Mouse (Mus musculus) E14TG2a.4 (cell line): Measurements from ENCODE around the gene Cend1.

Experiments
- H3K27me3 ChIP-seq: 2 replicates; pipeline ENCODE4 v1.6.1; 2014; ENCODE audit warnings: low read length, control low read depth; ENCODE audit not compliant: insufficient read depth
- H3K36me3 ChIP-seq: 2 replicates; pipeline ENCODE4 v1.6.1; 2014; ENCODE audit warnings: low read length, control low read depth; ENCODE audit not compliant: insufficient read depth
- H3K4me1 ChIP-seq: replicated peaks from 2 replicates; pipeline ENCODE4 v1.6.1; 2014; ENCODE audit warnings: low read depth, low read length, control low read depth
- H3K4me3 ChIP-seq: replicated peaks from 2 replicates; pipeline ENCODE4 v1.5.1; 2014; ENCODE audit warnings: mild to moderate bottlenecking, low read length
- H3K9me3 ChIP-seq: 2 replicates; pipeline ENCODE4 v1.6.1; 2014; ENCODE audit warnings: low read length, control low read depth
- CTCF ChIP-seq: conservative IDR thresholded peaks from 2 replicates; pipeline ENCODE4 v1.5.1; 2014; ENCODE audit warnings: low read length
- NANOG ChIP-seq: IDR thresholded peaks from 2 replicates; pipeline ENCODE4 v1.6.1; 2014; ENCODE audit warnings: borderline replicate concordance, low read length, mixed read lengths
- POU5F1 ChIP-seq: IDR thresholded peaks from 2 replicates; pipeline ENCODE4 v1.6.1; 2014; ENCODE audit warnings: low read length, borderline replicate concordance

The Cend1 gene

DNA sequence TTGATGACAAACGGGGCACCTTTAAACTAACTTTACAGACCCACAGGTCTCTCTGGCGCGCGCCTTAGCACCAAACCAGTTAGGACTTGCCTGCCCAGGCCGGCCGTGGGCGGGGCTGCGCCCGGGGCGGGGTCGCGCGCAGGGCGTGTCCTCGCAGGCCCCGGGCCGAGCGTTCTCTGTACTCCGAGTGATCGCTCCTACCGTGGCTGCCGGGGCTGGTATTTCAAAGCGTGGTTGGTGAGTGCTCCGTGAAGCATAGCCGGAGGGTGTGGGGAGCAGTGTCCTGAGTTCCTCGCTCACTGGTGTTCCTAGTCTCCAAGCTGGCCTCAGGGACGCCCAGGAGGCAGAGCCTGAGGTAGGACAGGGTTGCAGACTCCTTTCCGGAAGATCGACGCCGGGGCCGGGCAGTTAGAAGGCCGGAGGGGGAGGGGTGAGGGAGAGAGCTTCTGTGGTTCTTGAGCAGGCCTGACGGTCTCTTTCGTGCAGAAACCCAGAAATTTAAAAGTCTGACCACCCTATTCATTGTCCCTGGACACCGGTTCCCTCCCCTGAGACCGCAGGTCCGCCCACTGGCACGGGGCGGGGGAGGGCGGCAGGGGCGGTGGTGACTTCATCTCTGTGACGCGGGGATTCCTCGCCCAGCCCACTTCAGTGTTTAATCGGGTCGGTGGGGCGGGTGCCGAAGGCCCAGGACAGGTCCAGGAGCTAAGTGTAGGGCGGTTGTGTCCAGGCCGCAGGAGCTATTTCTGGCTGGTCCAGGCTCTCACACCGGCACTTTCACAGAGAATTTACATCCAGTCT lies 38.1 kb upstream of the Cend1 start, which contains the start of gene Cd151:
Gene Cd151 (plus strand): TSS at position 163 of the 801 bp plus-strand sequence.
- Histone ChIP-seq H3K36me3 (peaks cover 34% of the 10 kb centered on the region), H3K4me3 (peak within 1 kb of the TSS; percentile 93), H3K4me1 (peaks cover 91% of the 10 kb centered on the region), H3K9me3 (no peaks in the 10 kb centered on the region), H3K27me3 (peaks cover 41% of the 10 kb centered on the region)
- TF ChIP-seq CTCF (no peak), POU5F1 (no peak), NANOG (no peak)

- TF ChIP-seq POU5F1: no peak
- Histone ChIP-seq H3K27me3 (peaks cover 47% of the 10 kb centered on the region), H3K9me3 (no peaks in the 10 kb centered on the region), H3K4me1 (peaks cover 91% of the 10 kb centered on the region), H3K36me3 (peaks cover 27% of the 10 kb centered on the region), H3K4me3 (peak overlapping the region; percentile 93)
These were observed 37.4 kb upstream of the Cend1 start for GRCm38 (mm10) chr7:141466607-141467148.

GRCm38 (mm10) chr7:141466045-141466394 lies 36.7 kb upstream of the Cend1 start:
- H3K4me3 ChIP-seq: no peak overlapping the region

GRCm38 (mm10) chr7:141465388-141466044 lies 36.2 kb upstream of the Cend1 start:
- TF ChIP-seq NANOG (no peak), CTCF (no peak), POU5F1 (no peak)
- H3K4me1 ChIP-seq: peaks cover 90% of the 10 kb centered on the region

More at GRCm38 (mm10) chr7:141466045-141466394, 36.7 kb upstream of the Cend1 start:
- H3K9me3 ChIP-seq: no peaks in the 10 kb centered on the region
- no peak for TF ChIP-seq NANOG
- no peak for TF ChIP-seq CTCF
- no peak for TF ChIP-seq POU5F1
- peaks cover 21% of the 10 kb centered on the region for H3K36me3 ChIP-seq
- peaks cover 90% of the 10 kb centered on the region for H3K4me1 ChIP-seq
- peaks cover 54% of the 10 kb centered on the region for H3K27me3 ChIP-seq

DNA sequence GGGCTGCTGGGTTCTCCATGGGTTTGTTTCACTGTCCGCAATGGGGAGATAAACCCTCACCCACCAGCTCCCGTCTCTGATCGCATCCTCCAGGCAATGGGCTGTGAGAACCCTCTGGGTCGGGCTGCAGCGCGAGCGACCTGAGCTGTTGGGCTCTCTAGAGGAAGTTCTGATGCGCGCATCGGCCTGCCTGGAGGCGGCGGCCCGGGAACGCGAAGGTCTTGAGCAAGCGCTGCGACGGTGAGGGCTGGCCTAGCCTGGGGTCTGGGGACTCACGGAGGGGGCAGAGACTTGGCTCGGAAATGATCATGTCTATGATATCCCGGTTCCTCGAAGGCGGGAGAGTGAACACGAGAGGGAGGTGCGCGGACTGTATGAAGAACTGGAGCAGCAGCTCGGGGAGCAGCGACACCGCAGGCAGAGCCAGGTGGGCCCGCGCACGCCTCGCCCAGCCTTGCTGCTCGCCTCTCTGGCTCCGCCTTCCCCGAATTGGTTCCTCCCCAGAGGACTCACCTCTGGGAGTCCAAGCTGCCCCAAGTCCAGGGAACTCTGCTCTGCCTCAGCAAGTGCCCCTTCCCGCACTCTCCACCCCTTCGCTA lies 35.4 kb upstream of the Cend1 start:
- Histone ChIP-seq H3K4me3 (peak overlapping the region; percentile 72), H3K27me3 (peaks cover 66% of the 10 kb centered on the region), H3K9me3 (no peaks in the 10 kb centered on the region), H3K36me3 (peaks cover 8% of the 10 kb centered on the region), H3K4me1 (peaks cover 90% of the 10 kb centered on the region)
- TF ChIP-seq POU5F1 (no peak), CTCF (no peak), NANOG (no peak)

More at GRCm38 (mm10) chr7:141465388-141466044, 36.2 kb upstream of the Cend1 start:
- peaks cover 16% of the 10 kb centered on the region for H3K36me3 ChIP-seq
- H3K9me3 ChIP-seq: no peaks in the 10 kb centered on the region
- peak overlapping the region; percentile 72; the same call in 1 of the 2 replicates for H3K4me3 ChIP-seq
- H3K27me3 ChIP-seq: peaks cover 59% of the 10 kb centered on the region

DNA sequence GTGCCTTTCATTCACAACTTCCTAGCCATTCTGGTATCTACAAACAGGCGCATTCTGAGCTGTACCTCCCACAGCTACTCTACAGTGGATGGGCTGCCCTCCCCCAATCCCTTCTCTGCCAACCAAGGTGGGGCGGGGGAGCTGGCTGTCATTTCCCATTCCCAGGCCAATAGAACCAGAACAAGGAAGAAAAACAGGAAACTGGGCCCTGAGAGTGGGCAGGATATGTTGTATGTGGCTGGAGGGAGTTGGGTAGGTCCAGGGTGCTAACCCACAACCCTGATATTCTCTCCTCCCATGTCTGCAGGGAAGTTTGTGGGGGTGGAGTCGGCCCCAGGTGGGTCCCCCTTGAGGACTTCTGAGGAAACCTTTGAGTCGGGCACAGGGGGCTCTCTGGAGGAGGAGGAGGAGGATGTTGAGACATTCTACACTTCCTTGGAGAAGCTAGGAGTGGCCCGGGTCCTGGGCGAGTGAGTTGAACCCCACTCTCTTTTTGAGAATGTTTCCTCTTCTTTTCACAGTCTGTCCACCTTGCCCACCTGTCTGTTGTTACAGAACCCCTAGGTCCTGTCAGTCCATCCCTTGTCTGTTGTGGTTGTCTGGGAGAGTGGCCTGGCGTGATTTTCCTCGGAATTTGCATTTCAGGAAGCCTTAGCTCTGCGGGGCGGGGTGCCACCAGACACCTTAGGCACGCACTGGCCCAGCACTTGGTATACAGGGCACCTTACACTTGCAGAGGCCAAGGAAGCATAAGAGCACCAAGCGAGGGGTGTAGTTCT lies 34.7 kb upstream of the Cend1 start:
- Histone ChIP-seq H3K27me3 (peaks cover 68% of the 10 kb centered on the region), H3K9me3 (no peaks in the 10 kb centered on the region), H3K36me3 (peaks cover 2% of the 10 kb centered on the region), H3K4me1 (peaks cover 90% of the 10 kb centered on the region), H3K4me3 (peak overlapping the region; percentile 72)
- TF ChIP-seq POU5F1 (no peak), NANOG (no peak), CTCF (no peak)

DNA sequence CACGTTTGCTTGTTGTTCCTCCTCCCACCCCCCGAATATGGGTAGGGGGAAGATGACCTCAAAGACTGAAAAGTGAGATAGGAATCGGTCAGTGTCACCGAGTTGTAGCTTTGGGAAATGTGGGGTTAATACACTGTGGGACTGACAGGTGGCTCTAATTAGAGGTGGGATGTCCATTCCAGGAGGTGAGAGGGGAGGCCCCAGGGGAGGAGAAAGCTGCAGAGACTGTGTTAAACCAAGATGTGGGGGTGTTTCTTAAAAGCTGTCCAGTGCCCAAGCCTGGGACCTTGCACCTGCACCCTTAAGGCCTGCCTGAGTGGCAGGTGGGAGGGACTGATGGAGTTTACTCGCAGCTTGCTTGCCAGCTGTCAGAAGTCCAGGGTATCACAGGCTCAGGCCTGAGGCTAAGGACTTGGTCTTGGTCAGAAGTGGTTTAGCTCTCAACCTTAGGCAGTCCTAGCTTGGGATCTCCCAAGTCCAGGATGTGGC lies 33.1 kb upstream of the Cend1 start:
- H3K9me3 ChIP-seq: no peaks in the 10 kb centered on the region
- peak overlapping the region; percentile 76 for H3K4me3 ChIP-seq
- H3K4me1 ChIP-seq: peaks cover 90% of the 10 kb centered on the region
- H3K36me3 ChIP-seq: peaks cover 12% of the 10 kb centered on the region
- peaks cover 73% of the 10 kb centered on the region for H3K27me3 ChIP-seq
- TF ChIP-seq CTCF (no peak), POU5F1 (no peak), NANOG (no peak)
